Mouse (Mus musculus): ENCODE measurements at regions not wholly inside any gene's neighbourhood (a gene's known extent, or its start where the extent isn't known, plus 50 kb on each side); places are given as distances from the start of the nearest gene placed in this dataset.

GRCm38 (mm10) chr10:72096951-72097350 lies 557.7 kb upstream of the Zwint start:
- no peak for TF ChIP-seq CTCF (IDR thresholded peaks at IDR 0.05; ENCODE audit: low read depth)
- no peak for TF ChIP-seq EP300 (optimal IDR thresholded peaks at IDR 0.05)
